Mouse (Mus musculus) G1E (cell line): ENCODE measurements at regions not wholly inside any gene's neighbourhood (a gene's known extent, or its start where the extent isn't known, plus 50 kb on each side); places are given as distances from the start of the nearest gene placed in this dataset.

Source experiments
- CTCF ChIP-seq: IDR thresholded peaks from 2 replicates; pipeline ENCODE4 v1.5.1; 2012; ENCODE audit warnings: low read depth, low read length, inconsistent platforms, mixed read lengths
- GATA1 ChIP-seq: IDR thresholded peaks from 2 replicates; pipeline ENCODE4 v1.6.1; 2012; ENCODE audit warnings: borderline replicate concordance, low read length, inconsistent platforms, mixed read lengths

DNA sequence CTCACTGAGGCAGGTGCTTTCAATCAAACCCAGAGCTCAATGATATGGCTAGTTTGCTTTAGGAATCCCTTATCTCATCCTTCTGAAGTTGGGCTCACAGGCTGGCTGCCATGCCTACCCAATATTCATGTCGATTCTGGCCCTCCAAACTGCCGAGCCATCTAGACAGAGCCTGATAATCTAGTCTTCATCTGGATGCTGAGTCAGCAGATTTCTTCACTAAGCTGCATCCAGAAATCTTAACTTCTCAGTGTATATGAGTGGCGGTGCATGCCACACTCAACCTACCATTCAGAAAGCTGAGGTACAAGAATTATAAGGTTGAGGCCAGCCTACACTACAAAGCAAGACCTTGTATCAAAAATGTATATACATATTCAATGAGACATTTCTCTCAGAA, 136.9 kb downstream of the Cyp26b1 start:
- TF ChIP-seq CTCF: no peak
- no peak for TF ChIP-seq GATA1
